Comparison of ENCODE assay signal across 9 mouse cellular contexts in genomic region chr3:38886061-38886821, GRCm38 (mm10). TPM values are rescaled to one million over a fixed set of nuclear protein-coding genes. Genes with fewer than 3 reads are reported as not detected.
DNase-seq lines count a peak whose midpoint lies in the region; ATAC-seq and TF ChIP-seq lines count a peak whose summit lies in the region.
"Had no signal": no experiment of that assay in that cellular context is flagged by ENCODE, and none has a peak within 500 bp of the region (broad histone marks: within the 10 kb centered on the region; RNA-seq: fewer than 3 reads in every experiment).

No protein-coding gene starts in this region.

- peak; percentile 31 for ATAC-seq in forebrain, embryonic 16.5 days
- ATAC-seq in hindbrain, embryonic 12.5 days (ENCODE audit: low FRiP score), result peak; percentile 39
- ATAC-seq in liver, embryonic 11.5 days (replicated peaks; ENCODE audit: low FRiP score), result no peak
- no peak for ATAC-seq in inflammation-experienced regulatory T-cells, adult 6 months

- peak overlapping the region; percentile 92 for H3K4me2 ChIP-seq in forebrain, embryonic 16.5 days (ENCODE audit: low read length)
- peak overlapping the region; percentile 94 for H3K4me2 ChIP-seq in hindbrain, embryonic 12.5 days (replicated peaks)
- H3K4me2 ChIP-seq in liver, embryonic 11.5 days, result peak overlapping the region; percentile 82

- no peaks in the 10 kb centered on the region for H3K36me3 ChIP-seq in liver, adult 2 months (ENCODE audit: control insufficient read depth, insufficient read depth, low read length)
- H3K36me3 ChIP-seq in forebrain, embryonic 16.5 days (ENCODE audit: control insufficient read depth, insufficient read depth), result peaks cover 7% of the 10 kb centered on the region
- peaks cover 22% of the 10 kb centered on the region for H3K36me3 ChIP-seq in hindbrain, embryonic 12.5 days
- H3K36me3 ChIP-seq in liver, embryonic 11.5 days (ENCODE audit: control insufficient read depth, insufficient read depth, low read length), result no peaks in the 10 kb centered on the region; the same call in 1 of the 2 replicates

- TF ChIP-seq POLR2A in liver, adult 2 months (IDR thresholded peaks at IDR 0.05; ENCODE audit: extremely low read depth, insufficient read depth, low read length), result no peak

- 2% methylated on average over 60 of the region's 60 CpGs for WGBS in liver, adult 2 months
- 0% methylated on average over 58 of the region's 60 CpGs for WGBS in forebrain, embryonic 16.5 days
- under 1% methylated on average over 60 of the region's 60 CpGs for WGBS in hindbrain, embryonic 12.5 days
- under 1% methylated on average over 60 of the region's 60 CpGs for WGBS in liver, embryonic 11.5 days

- no peak for DNase-seq in liver, adult 2 months (ENCODE audit: extremely low read depth, low read depth, low spot score)
- DNase-seq in liver, result no peak
- peak; percentile 56 to 69 for DNase-seq in adrenal gland, postnatal 36 days
- peak; percentile 54 for DNase-seq in liver, embryonic 11.5 days (ENCODE audit: low spot score)
- DNase-seq in ovary, postnatal 14 days (ENCODE audit: low spot score), result peak; percentile 27

- no peaks in the 10 kb centered on the region for H3K9me3 ChIP-seq in forebrain, embryonic 16.5 days (ENCODE audit: control insufficient read depth, low read length)
- H3K9me3 ChIP-seq in hindbrain, embryonic 12.5 days (replicated peaks), result no peaks in the 10 kb centered on the region
- H3K9me3 ChIP-seq in liver, embryonic 11.5 days (ENCODE audit: control insufficient read depth, low read length), result no peaks in the 10 kb centered on the region

- H3K4me1 ChIP-seq in liver, adult 2 months (ENCODE audit: control insufficient read depth, insufficient read depth, low read length), result peaks cover 3% of the 10 kb centered on the region; the same call in 1 of the 2 replicates
- H3K4me1 ChIP-seq in forebrain, embryonic 16.5 days (replicated peaks; ENCODE audit: control insufficient read depth, insufficient read depth, low read length), result peaks cover 36% of the 10 kb centered on the region
- H3K4me1 ChIP-seq in hindbrain, embryonic 12.5 days, result peaks cover 34% of the 10 kb centered on the region
- peaks cover 6% of the 10 kb centered on the region; the same call in 1 of the 2 replicates for H3K4me1 ChIP-seq in liver, embryonic 11.5 days (replicated peaks; ENCODE audit: control insufficient read depth, insufficient read depth, low read length)

- peak overlapping the region; percentile 91 for H3K4me3 ChIP-seq in liver, adult 2 months (ENCODE audit: insufficient read depth, low read depth, low read length)
- peak overlapping the region; percentile 95 for H3K4me3 ChIP-seq in forebrain, embryonic 16.5 days (replicated peaks; ENCODE audit: low read length)
- H3K4me3 ChIP-seq in hindbrain, embryonic 12.5 days, result peak overlapping the region; percentile 63
- H3K4me3 ChIP-seq in liver, embryonic 11.5 days (ENCODE audit: low read depth, low read length), result peak overlapping the region; percentile 67

- H3K27ac ChIP-seq in liver, adult 2 months (replicated peaks; ENCODE audit: insufficient read depth, low read depth, low read length), result peak overlapping the region; percentile 25; the same call in 1 of the 2 replicates
- H3K27ac ChIP-seq in forebrain, embryonic 16.5 days (ENCODE audit: low read length), result peak overlapping the region; percentile 93
- peak overlapping the region; percentile 91 for H3K27ac ChIP-seq in hindbrain, embryonic 12.5 days
- 0 out of 2 replicates have a peak overlapping the region, but pooled peaks have one; percentile 34 for H3K27ac ChIP-seq in liver, embryonic 11.5 days (ENCODE audit: low read depth, low read length)

- H3K9ac ChIP-seq in liver, adult 2 months (ENCODE audit: low read depth, low read length), result peak overlapping the region; percentile 69
- peak overlapping the region; percentile 92 for H3K9ac ChIP-seq in forebrain, embryonic 16.5 days (replicated peaks; ENCODE audit: low read depth, low read length)
- H3K9ac ChIP-seq in hindbrain, embryonic 12.5 days, result peak overlapping the region; percentile 89
- peak overlapping the region; percentile 53 for H3K9ac ChIP-seq in liver, embryonic 11.5 days (ENCODE audit: low read depth, low read length)

- peaks cover 8% of the 10 kb centered on the region for H3K27me3 ChIP-seq in liver, adult 2 months (ENCODE audit: control insufficient read depth, insufficient read depth, low read length)
- no peaks in the 10 kb centered on the region for H3K27me3 ChIP-seq in forebrain, embryonic 16.5 days (replicated peaks; ENCODE audit: control insufficient read depth, insufficient read depth, low read length)
- H3K27me3 ChIP-seq in hindbrain, embryonic 12.5 days, result no peaks in the 10 kb centered on the region
- H3K27me3 ChIP-seq in liver, embryonic 11.5 days (replicated peaks; ENCODE audit: control insufficient read depth, insufficient read depth, low read length), result peaks cover 40% of the 10 kb centered on the region

- H3K79me2 ChIP-seq in liver, adult 2 months (ENCODE audit: control insufficient read depth, insufficient read depth, low read length), result no peaks in the 10 kb centered on the region

- no peak for TF ChIP-seq CTCF in liver, adult 2 months (IDR thresholded peaks at IDR 0.05; ENCODE audit: low read depth, low read length)

RNA-seq across cellular contexts. Expression of gene Fat4, which starts 0.5 kb away (rescaled TPM):
- total RNA-seq in liver, adult 2 months (2014; rRNA removed), result 1.8 and 2.6 TPM in 2 replicates
- polyA plus RNA-seq in liver, adult 2 months (2012; rRNA removed), result 0.16 and 0.27 TPM in 2 replicates
- 10 to 100 TPM; 13.3 to 27.2 TPM for total RNA-seq in adrenal gland, postnatal 36 days (2021)
- 11.0 and 12.4 TPM in 2 replicates for polyA plus RNA-seq in forebrain, embryonic 16.5 days (2015; fragmentation: Nextera tagmentation; extraction: Ambion mirVana)
- polyA plus RNA-seq in hindbrain, embryonic 12.5 days (2016; fragmentation: Nextera tagmentation; extraction: Ambion mirVana), result 14.6 and 17.1 TPM in 2 replicates
- 3.4 and 4.0 TPM in 2 replicates for polyA plus RNA-seq in liver, embryonic 11.5 days (2014; fragmentation: Nextera tagmentation; extraction: Ambion mirVana)
- polyA plus RNA-seq in inflammation-experienced regulatory T-cells, adult 6 months (2017; shearing (Covaris generic)), result under 1 TPM in 2 of 3 experiments, not detected in 1; 0.04 to 0.26 TPM
- total RNA-seq: neutrophil, adult 5-6 weeks had no signal

Comparison
In these comparisons a context has a peak if more than half of its experiments do, and no peak if none do; other contexts are left out.
1. DNase-seq: peak in adrenal gland, postnatal 36 days (2 of 2), liver, embryonic 11.5 days (single experiment) and ovary, postnatal 14 days (single experiment); none in liver, adult 2 months (single experiment) and liver (single experiment).
2. H3K27ac ChIP-seq: peak in every context shown above with its lines; median percentile 93 in forebrain, embryonic 16.5 days; 91 in hindbrain, embryonic 12.5 days; 34 in liver, embryonic 11.5 days; 25 in liver, adult 2 months.
3. ATAC-seq: peak in forebrain, embryonic 16.5 days (single experiment) and hindbrain, embryonic 12.5 days (single experiment); none in liver, embryonic 11.5 days (single experiment) and inflammation-experienced regulatory T-cells, adult 6 months (single experiment).
4. Peak in every context shown above with its lines, with median percentiles within 50 percentile points of each other: H3K4me3 ChIP-seq, H3K9ac ChIP-seq and H3K4me2 ChIP-seq.